Mouse (Mus musculus): ENCODE results near the gene Sgms2. TPM values are rescaled to one million over a fixed set of nuclear protein-coding genes. Genes with fewer than 3 reads are reported as not detected.
"Not testable (repeated sequence)": the region's sequence is repeated elsewhere in the genome, so short reads cannot be mapped to it uniquely, and the experiment has no call there.

Gene Sgms2
- polyA plus RNA-seq, 1 experiment from 2014 or later: 10.5 TPM

- Histone ChIP-seq H3K9me3 (replicated peaks) (no peaks in the 10 kb centered on the region), H3K9ac (no peak overlapping the region), H3K4me1 (0 out of 2 replicates have a peak, but pooled peaks cover 3% of the 10 kb centered on the region), H3K27ac (no peak overlapping the region), H3K4me3 (replicated peaks) (no peak overlapping the region), H3K27me3 (no peaks in the 10 kb centered on the region), H3K4me2 (no peak overlapping the region), H3K36me3 (no peaks in the 10 kb centered on the region)
- WGBS: 90% methylated on average over 7 of the region's 7 CpGs
- no peak for ATAC-seq (replicated peaks; ENCODE audit: low FRiP score)
Observed at GRCm38 (mm10) chr3:131350539-131350938, 140.7 kb downstream of the Sgms2 start.

DNA sequence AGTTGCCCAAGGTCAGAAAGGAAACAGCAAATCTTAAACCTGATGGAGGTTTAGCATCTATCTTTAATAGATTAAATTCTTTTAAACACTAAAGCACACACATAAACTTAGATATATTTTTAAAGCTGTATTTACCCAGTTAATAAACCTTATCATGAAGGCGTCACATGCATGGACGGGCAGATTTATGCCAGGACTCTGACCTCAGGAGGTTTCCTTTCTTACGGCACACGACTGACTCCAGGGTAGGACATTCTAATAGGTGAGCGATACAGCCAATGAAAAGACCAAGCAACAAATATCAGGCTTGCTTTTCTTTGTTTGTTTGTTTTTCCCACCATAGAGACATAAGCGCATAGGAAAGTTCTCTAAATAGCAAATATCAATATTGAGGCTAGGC, 142.2 kb downstream of the Sgms2 start:
- Histone ChIP-seq H3K9me3 (replicated peaks) (no peaks in the 10 kb centered on the region), H3K4me3 (replicated peaks) (no peak overlapping the region), H3K9ac (no peak overlapping the region), H3K4me1 (0 out of 2 replicates have a peak, but pooled peaks cover 3% of the 10 kb centered on the region), H3K27ac (no peak overlapping the region), H3K4me2 (no peak overlapping the region), H3K36me3 (no peaks in the 10 kb centered on the region), H3K27me3 (no peaks in the 10 kb centered on the region)
- no peak for ATAC-seq (replicated peaks; ENCODE audit: low FRiP score)
- 42% methylated on average over 6 of the region's 6 CpGs for WGBS

- H3K9me3 ChIP-seq (replicated peaks): no peaks in the 10 kb centered on the region
- H3K4me2 ChIP-seq: no peak overlapping the region
- 59% methylated on average over 3 of the region's 3 CpGs for WGBS
- no peaks in the 10 kb centered on the region for H3K27me3 ChIP-seq
- H3K4me1 ChIP-seq: 0 out of 2 replicates have a peak, but pooled peaks cover 3% of the 10 kb centered on the region
- no peak overlapping the region for H3K27ac ChIP-seq
- no peak overlapping the region for H3K4me3 ChIP-seq (replicated peaks)
- ATAC-seq (replicated peaks; ENCODE audit: low FRiP score): no peak
- no peak overlapping the region for H3K9ac ChIP-seq
- no peaks in the 10 kb centered on the region for H3K36me3 ChIP-seq
Observed at GRCm38 (mm10) chr3:131348579-131348950, 142.6 kb downstream of the Sgms2 start.

GRCm38 (mm10) chr3:131347831-131348578, 143.2 kb downstream of the Sgms2 start:
- no peak overlapping the region for H3K9ac ChIP-seq
- peak; percentile 35; the same call in 1 of the 2 replicates for ATAC-seq (replicated peaks; ENCODE audit: low FRiP score)
- no peak overlapping the region for H3K4me2 ChIP-seq
- H3K27me3 ChIP-seq: no peaks in the 10 kb centered on the region
- no peak overlapping the region for H3K27ac ChIP-seq
- 45% methylated on average over 6 of the region's 6 CpGs for WGBS
- H3K4me1 ChIP-seq: 0 out of 2 replicates have a peak, but pooled peaks cover 3% of the 10 kb centered on the region
- H3K36me3 ChIP-seq: no peaks in the 10 kb centered on the region
- no peaks in the 10 kb centered on the region for H3K9me3 ChIP-seq (replicated peaks)
- no peak overlapping the region for H3K4me3 ChIP-seq (replicated peaks)

DNA sequence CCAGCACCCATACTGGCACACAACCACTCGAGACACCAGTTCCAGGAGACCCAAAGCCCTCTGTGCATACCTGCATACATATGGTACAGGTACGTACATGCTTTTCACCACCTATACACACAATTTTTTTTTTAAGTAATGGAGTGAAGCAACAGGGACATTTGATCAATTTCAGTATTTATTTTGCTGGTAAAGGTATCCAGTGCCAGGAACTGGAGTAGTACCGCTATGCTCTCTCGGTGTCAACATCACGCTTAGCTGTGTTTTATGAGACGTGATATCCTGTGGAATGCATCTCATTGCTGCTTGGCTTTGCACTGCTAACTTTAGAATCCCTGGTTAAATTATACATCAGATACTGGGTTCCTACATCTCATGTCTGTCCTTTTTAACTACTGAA, 145.3 kb downstream of the Sgms2 start:
- Histone ChIP-seq H3K9me3 (replicated peaks) (no peaks in the 10 kb centered on the region), H3K27me3 (no peaks in the 10 kb centered on the region)
- WGBS: 64% methylated on average over 6 of the region's 6 CpGs

GRCm38 (mm10) chr3:131343311-131343710, 147.9 kb downstream of the Sgms2 start:
- no peak overlapping the region for H3K4me2 ChIP-seq
- no peaks in the 10 kb centered on the region for H3K27me3 ChIP-seq
- peaks cover 5% of the 10 kb centered on the region; the same call in 1 of the 2 replicates for H3K4me1 ChIP-seq
- no peak overlapping the region for H3K9ac ChIP-seq
- no peaks in the 10 kb centered on the region for H3K9me3 ChIP-seq (replicated peaks)
- no peak overlapping the region for H3K4me3 ChIP-seq (replicated peaks)
- WGBS: 89% methylated on average over 6 of the region's 6 CpGs
- no peak for ATAC-seq (replicated peaks; ENCODE audit: low FRiP score)
- H3K36me3 ChIP-seq: no peaks in the 10 kb centered on the region
- no peak overlapping the region for H3K27ac ChIP-seq

More for the DNA sequence above, 145.3 kb downstream of the Sgms2 start:
- H3K36me3 ChIP-seq: no peaks in the 10 kb centered on the region
- peaks cover 3% of the 10 kb centered on the region; the same call in 1 of the 2 replicates for H3K4me1 ChIP-seq
- ATAC-seq (replicated peaks; ENCODE audit: low FRiP score): no peak
- no peak overlapping the region for H3K4me3 ChIP-seq (replicated peaks)
- no peak overlapping the region for H3K9ac ChIP-seq
- H3K27ac ChIP-seq: no peak overlapping the region
- H3K4me2 ChIP-seq: no peak overlapping the region

DNA sequence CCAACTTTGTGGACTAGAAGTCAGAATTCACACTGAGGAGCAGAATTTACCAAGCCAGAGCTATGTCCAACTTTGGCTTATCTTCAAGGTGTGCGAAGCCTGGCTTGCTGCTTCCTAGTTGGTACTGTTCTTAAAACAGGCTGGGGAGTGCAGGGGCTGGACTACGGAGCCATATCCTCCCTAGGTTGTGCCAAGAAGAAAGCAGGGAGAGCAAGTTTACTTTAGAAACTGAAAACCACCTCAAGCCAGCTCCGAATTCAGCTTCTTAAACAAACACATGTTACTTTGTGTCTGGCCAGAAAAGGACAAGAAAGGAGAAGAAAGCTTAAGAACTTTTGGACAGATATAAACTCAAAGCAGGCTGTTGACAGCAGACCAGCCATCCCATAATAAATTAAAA, 150.3 kb downstream of the Sgms2 start:
- WGBS: 30% methylated on average over 3 of the region's 3 CpGs
- no peak overlapping the region for H3K9ac ChIP-seq
- no peak overlapping the region for H3K4me2 ChIP-seq
- H3K9me3 ChIP-seq (replicated peaks): no peaks in the 10 kb centered on the region
- no peaks in the 10 kb centered on the region for H3K36me3 ChIP-seq
- H3K4me1 ChIP-seq: peaks cover 5% of the 10 kb centered on the region; the same call in 1 of the 2 replicates
- H3K27ac ChIP-seq: peak overlapping the region; percentile 7; the same call in 1 of the 2 replicates
- peak; percentile 68 for ATAC-seq (replicated peaks; ENCODE audit: low FRiP score)
- no peak overlapping the region for H3K4me3 ChIP-seq (replicated peaks)
- no peaks in the 10 kb centered on the region for H3K27me3 ChIP-seq

DNA sequence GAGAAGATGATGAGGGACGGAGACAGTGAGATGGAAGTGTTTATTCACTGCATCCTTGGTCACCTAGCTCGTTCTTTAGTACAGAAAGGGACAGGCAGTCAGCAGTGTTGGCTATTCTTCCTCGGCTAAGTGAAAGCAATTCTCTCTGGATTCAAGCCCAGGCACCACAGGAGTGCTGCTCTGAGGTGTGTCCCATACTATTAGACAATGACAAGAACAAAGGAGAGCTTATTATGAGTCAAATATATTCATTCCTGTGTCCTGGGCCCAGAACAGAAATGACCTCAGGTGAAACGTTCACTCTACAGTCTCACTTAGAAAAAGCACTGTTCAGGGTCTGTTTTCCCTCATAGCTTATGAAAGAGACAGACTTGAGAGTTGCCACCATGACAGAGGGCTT, 151.9 kb downstream of the Sgms2 start:
- WGBS: 80% methylated on average over 4 of the region's 4 CpGs
- Histone ChIP-seq H3K9me3 (replicated peaks) (no peaks in the 10 kb centered on the region), H3K4me1 (peaks cover 17% of the 10 kb centered on the region), H3K27ac (no peak overlapping the region), H3K9ac (no peak overlapping the region), H3K36me3 (no peaks in the 10 kb centered on the region), H3K4me2 (no peak overlapping the region), H3K4me3 (replicated peaks) (no peak overlapping the region), H3K27me3 (no peaks in the 10 kb centered on the region)
- ATAC-seq (replicated peaks; ENCODE audit: low FRiP score): no peak

DNA sequence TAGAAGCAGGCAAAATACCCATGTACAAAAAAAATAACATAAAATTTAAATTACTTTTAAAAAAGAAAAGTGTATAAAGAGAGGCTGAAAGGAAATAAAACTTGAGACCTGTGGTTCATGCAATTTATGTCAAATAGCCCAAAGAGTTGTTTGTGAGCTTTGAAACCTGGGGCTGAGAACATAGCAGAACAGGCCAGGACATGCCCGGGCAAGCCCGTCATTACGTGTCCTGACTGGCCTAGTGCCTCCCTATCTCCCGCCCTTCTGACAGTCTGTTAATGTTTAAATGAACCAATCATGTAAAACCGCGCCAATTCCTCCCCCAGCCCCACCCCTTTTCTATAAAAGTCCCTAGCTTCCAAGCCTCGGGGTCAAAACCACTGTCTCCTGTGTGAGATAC, 153.5 kb downstream of the Sgms2 start:
- WGBS: 88% methylated on average over 4 of the region's 7 CpGs
- not testable (repeated sequence) for H3K4me3 ChIP-seq (replicated peaks); H3K4me2 ChIP-seq; H3K36me3 ChIP-seq; H3K27ac ChIP-seq; H3K9ac ChIP-seq; H3K27me3 ChIP-seq; H3K9me3 ChIP-seq (replicated peaks); ATAC-seq (replicated peaks; ENCODE audit: low FRiP score)
- H3K4me1 ChIP-seq: peaks cover 27% of the 10 kb centered on the region

DNA sequence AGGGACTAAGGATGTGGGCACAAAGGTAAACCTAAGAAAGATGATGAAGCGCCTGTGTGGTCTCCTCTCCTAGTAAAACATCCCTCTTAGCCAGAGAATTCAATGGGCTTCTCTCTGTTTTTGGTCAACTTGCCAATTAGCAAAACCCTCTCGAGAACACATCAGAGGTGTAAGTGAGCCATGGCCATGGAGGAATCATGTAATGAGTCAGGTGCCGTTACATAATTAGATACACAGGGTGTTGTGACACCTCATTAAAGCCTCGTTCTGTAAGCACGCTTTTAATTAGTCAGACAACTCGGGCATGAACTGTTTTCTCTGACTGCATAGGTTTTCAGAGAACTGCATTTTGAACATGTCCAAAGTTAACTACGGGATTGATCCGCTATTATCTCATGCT, 154.6 kb downstream of the Sgms2 start:
- WGBS: 70% methylated on average over 8 of the region's 8 CpGs
- no peaks in the 10 kb centered on the region for H3K36me3 ChIP-seq

GRCm38 (mm10) chr3:131335117-131335547, 156.1 kb downstream of the Sgms2 start:
- Histone ChIP-seq H3K9me3 (replicated peaks) (no peaks in the 10 kb centered on the region), H3K4me1 (peaks cover 22% of the 10 kb centered on the region), H3K9ac (no peak overlapping the region), H3K36me3 (no peaks in the 10 kb centered on the region; the same call in 1 of the 2 replicates), H3K4me3 (replicated peaks) (no peak overlapping the region), H3K4me2 (peak overlapping the region; percentile 51), H3K27ac (peak overlapping the region; percentile 47; the same call in 1 of the 2 replicates), H3K27me3 (no peaks in the 10 kb centered on the region)
- no peak for ATAC-seq (replicated peaks; ENCODE audit: low FRiP score)
- WGBS: 54% methylated on average over 8 of the region's 8 CpGs

More for the DNA sequence above, 154.6 kb downstream of the Sgms2 start:
- no peak overlapping the region for H3K27ac ChIP-seq
- no peaks in the 10 kb centered on the region for H3K27me3 ChIP-seq
- ATAC-seq (replicated peaks; ENCODE audit: low FRiP score): no peak
- no peak overlapping the region for H3K4me3 ChIP-seq (replicated peaks)
- H3K9ac ChIP-seq: no peak overlapping the region
- H3K4me2 ChIP-seq: no peak overlapping the region
- peaks cover 27% of the 10 kb centered on the region for H3K4me1 ChIP-seq
- H3K9me3 ChIP-seq (replicated peaks): no peaks in the 10 kb centered on the region

GRCm38 (mm10) chr3:131327189-131327588, 164.0 kb downstream of the Sgms2 start:
- ATAC-seq (replicated peaks; ENCODE audit: low FRiP score): no peak
- 55% methylated on average over 7 of the region's 7 CpGs for WGBS
- H3K27me3 ChIP-seq: no peaks in the 10 kb centered on the region
- H3K9ac ChIP-seq: no peak overlapping the region
- H3K4me3 ChIP-seq (replicated peaks): no peak overlapping the region
- peaks cover 19% of the 10 kb centered on the region for H3K36me3 ChIP-seq
- H3K4me1 ChIP-seq: no peaks in the 10 kb centered on the region
- H3K9me3 ChIP-seq (replicated peaks): no peaks in the 10 kb centered on the region; the same call in 1 of the 2 replicates
- H3K4me2 ChIP-seq: no peak overlapping the region
- no peak overlapping the region for H3K27ac ChIP-seq
